Mouse (Mus musculus) spleen, adult 2 months (tissue): Measurements from ENCODE around the gene Ifnb1.
A peak's percentile ranks its signal among the peaks of the same experiment; 100 is the strongest.

Experiments
- CTCF ChIP-seq: fragments of 200-500 bp; IDR thresholded peaks from 2 replicates; pipeline ENCODE4 v1.5.1; 2011; ENCODE audit warnings: mild to moderate bottlenecking, inconsistent platforms; ENCODE audit not compliant: insufficient read depth, insufficient read length, insufficient replicate concordance; ENCODE audit errors: extremely low read depth
- POLR2A ChIP-seq: fragments of 200-500 bp; IDR thresholded peaks from 2 replicates; pipeline ENCODE4 v1.6.1; 2011; ENCODE audit warnings: low read depth, low read length, inconsistent platforms

DNA sequence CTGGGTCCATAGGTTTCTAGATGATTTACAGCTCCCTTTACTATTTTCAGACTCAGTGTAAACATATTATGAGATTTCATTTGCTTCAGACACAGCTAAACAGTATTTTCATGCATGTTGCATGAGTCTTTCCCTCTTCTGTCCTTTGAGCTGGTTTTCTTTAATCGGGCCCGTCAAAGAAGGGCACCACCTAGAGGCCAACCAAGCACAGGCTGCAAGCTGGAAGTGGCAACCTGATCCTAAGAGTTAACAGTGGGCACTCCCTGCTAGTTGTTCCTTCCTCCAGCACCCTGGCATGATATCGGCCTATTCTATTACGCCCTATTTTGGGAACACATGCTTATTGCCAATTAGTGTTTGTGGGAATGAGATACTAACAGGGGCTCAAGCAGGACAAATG is 8.2 kb downstream of the Ifnb1 start:
- TF ChIP-seq CTCF (peak; percentile 69; the same call in 1 of the 2 replicates), POLR2A (no peak)
